Mouse (Mus musculus) heart, embryonic 16.5 days (tissue): ENCODE measurements at regions not wholly inside any gene's neighbourhood (a gene's known extent, or its start where the extent isn't known, plus 50 kb on each side); places are given as distances from the start of the nearest gene placed in this dataset.
A peak's percentile ranks its signal among the peaks of the same experiment; 100 is the strongest.

ENCODE experiments used
- ATAC-seq: fragments of 200-750 bp; cut with Nextera tagmentation; replicated peaks from 2 replicates; pipeline ENCODE4 v1.8.0; 2017; ENCODE audit warnings: moderate number of reproducible peaks; ENCODE audit not compliant: insufficient read depth, low FRiP score; ENCODE audit errors: extremely low read depth
- H3K27ac ChIP-seq: fragments of 300-500 bp; sonication (generic); 2 replicates; pipeline ENCODE4 v1.5.1; 2014; ENCODE audit warnings: mild to moderate bottlenecking, low read length, control low read depth, moderate library complexity
- H3K27me3 ChIP-seq: fragments of 300-500 bp; sonication (generic); 2 replicates; pipeline ENCODE4 v1.6.1; 2014; ENCODE audit warnings: low read length, mixed read lengths; ENCODE audit not compliant: control insufficient read depth, insufficient read depth
- H3K36me3 ChIP-seq: fragments of 300-500 bp; sonication (generic); 2 replicates; pipeline ENCODE4 v1.6.1; 2014; ENCODE audit not compliant: control insufficient read depth, insufficient read depth
- H3K4me1 ChIP-seq: fragments of 300-500 bp; sonication (generic); 2 replicates; pipeline ENCODE4 v1.6.1; 2014; ENCODE audit warnings: low read length, mixed read lengths; ENCODE audit not compliant: control insufficient read depth, insufficient read depth
- H3K4me2 ChIP-seq: fragments of 300-500 bp; sonication (generic); 2 replicates; pipeline ENCODE4 v1.6.1; 2014; ENCODE audit warnings: low read depth, mild to moderate bottlenecking, control low read depth, low read length
- H3K4me3 ChIP-seq: fragments of 300-500 bp; sonication (generic); 2 replicates; pipeline ENCODE4 v1.5.1; 2014; ENCODE audit warnings: mild to moderate bottlenecking, control low read depth, low read length
- H3K9ac ChIP-seq: fragments of 300-500 bp; sonication (generic); 2 replicates; pipeline ENCODE4 v1.6.1; 2014; ENCODE audit warnings: low read length, control low read depth
- H3K9me3 ChIP-seq: fragments of 300-500 bp; sonication (generic); replicated peaks from 2 replicates; pipeline ENCODE4 v1.6.1; 2016; ENCODE audit warnings: low read length; ENCODE audit not compliant: control insufficient read depth
- WGBS: fragments of 180-500 bp; shearing (Covaris S2); extraction: QIAGEN DNeasy Blood & Tissue Kit; methylation state at CpG from one replicate; pipeline ENCODE4 v1.1.7; 2014; 5-methylcytosine and 5-hydroxymethylcytosine counted together

DNA sequence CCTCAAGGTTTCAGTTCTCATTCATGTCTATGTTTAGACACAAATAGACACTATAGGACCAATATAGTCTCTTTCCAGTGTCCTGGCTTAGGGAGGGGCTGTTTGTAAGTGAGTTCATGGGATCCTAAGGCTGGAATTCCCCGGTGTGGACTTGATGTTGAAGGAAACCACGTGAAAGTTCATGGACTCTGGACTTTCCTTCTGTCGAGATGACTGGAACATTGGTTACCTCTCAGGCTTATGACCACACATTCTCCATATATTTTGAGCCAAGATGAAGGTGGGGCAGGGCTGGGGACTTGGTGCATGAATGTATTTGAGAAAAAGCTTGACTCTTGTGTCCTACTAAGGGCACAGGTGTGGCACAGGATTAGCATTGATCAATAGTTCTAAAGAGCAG lies 206.3 kb upstream of the Ankrd55 start:
- no peaks in the 10 kb centered on the region for H3K27me3 ChIP-seq
- no peak overlapping the region for H3K9ac ChIP-seq
- H3K4me2 ChIP-seq = no peak overlapping the region
- 0 out of 2 replicates have a peak, but pooled peaks cover 2% of the 10 kb centered on the region for H3K9me3 ChIP-seq
- H3K4me3 ChIP-seq = no peak overlapping the region
- H3K27ac ChIP-seq = no peak overlapping the region
- H3K4me1 ChIP-seq = peaks cover 10% of the 10 kb centered on the region
- no peak for ATAC-seq
- H3K36me3 ChIP-seq = no peaks in the 10 kb centered on the region
- WGBS = 79% methylated on average over 3 of the region's 3 CpGs

GRCm38 (mm10) chr13:112084484-112085278 lies 203.6 kb upstream of the Ankrd55 start:
- peak; percentile 47; the same call in 1 of the 2 replicates for ATAC-seq
- no peak overlapping the region for H3K4me2 ChIP-seq
- no peaks in the 10 kb centered on the region for H3K36me3 ChIP-seq
- no peaks in the 10 kb centered on the region for H3K27me3 ChIP-seq
- 0 out of 2 replicates have a peak, but pooled peaks cover 2% of the 10 kb centered on the region for H3K9me3 ChIP-seq
- peak overlapping the region; percentile 67 for H3K27ac ChIP-seq
- no peak overlapping the region for H3K4me3 ChIP-seq
- peaks cover 27% of the 10 kb centered on the region for H3K4me1 ChIP-seq
- WGBS = 51% methylated on average over 15 of the region's 15 CpGs
- H3K9ac ChIP-seq = no peak overlapping the region

DNA sequence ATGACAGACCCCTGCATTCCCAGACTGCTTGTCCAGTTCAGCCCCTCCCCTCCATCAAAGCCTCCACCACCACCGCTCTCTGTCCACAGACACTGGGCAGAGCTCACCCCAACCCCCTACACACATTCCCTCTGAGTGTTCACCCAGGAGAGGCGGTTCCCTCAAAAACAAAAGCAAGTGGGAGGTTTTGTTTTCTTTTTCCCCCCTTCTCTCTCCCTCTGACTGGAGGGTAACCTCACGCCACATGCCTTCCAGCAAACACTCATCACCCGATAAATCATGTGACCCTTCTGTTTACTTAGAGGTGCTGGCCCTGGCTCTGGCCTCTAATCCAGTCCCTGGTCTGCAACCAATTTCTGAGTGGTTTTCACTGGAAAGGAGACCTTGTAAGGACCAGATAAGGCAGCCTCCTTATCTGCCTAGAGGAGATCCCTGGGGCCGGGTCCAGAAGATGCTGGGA lies 199.9 kb upstream of the Ankrd55 start:
- ATAC-seq = peak; percentile 77
- 8% methylated on average over 5 of the region's 5 CpGs for WGBS
- Histone ChIP-seq H3K4me3 (no peak overlapping the region), H3K4me2 (peak overlapping the region; percentile 22; the same call in 1 of the 2 replicates), H3K9me3 (no peaks in the 10 kb centered on the region), H3K27me3 (no peaks in the 10 kb centered on the region), H3K4me1 (peaks cover 34% of the 10 kb centered on the region), H3K36me3 (no peaks in the 10 kb centered on the region), H3K27ac (peak overlapping the region; percentile 66), H3K9ac (no peak overlapping the region)

- H3K9ac ChIP-seq = no peak overlapping the region
- 21% methylated on average over 8 of the region's 8 CpGs for WGBS
- H3K27ac ChIP-seq = peak overlapping the region; percentile 21; the same call in 1 of the 2 replicates
- H3K4me3 ChIP-seq = no peak overlapping the region
- peaks cover 29% of the 10 kb centered on the region for H3K4me1 ChIP-seq
- H3K27me3 ChIP-seq = no peaks in the 10 kb centered on the region
- ATAC-seq = no peak
- H3K4me2 ChIP-seq = no peak overlapping the region
- H3K9me3 ChIP-seq = no peaks in the 10 kb centered on the region
- H3K36me3 ChIP-seq = no peaks in the 10 kb centered on the region
Measured at GRCm38 (mm10) chr13:112090737-112091136, 197.5 kb upstream of the Ankrd55 start.

DNA sequence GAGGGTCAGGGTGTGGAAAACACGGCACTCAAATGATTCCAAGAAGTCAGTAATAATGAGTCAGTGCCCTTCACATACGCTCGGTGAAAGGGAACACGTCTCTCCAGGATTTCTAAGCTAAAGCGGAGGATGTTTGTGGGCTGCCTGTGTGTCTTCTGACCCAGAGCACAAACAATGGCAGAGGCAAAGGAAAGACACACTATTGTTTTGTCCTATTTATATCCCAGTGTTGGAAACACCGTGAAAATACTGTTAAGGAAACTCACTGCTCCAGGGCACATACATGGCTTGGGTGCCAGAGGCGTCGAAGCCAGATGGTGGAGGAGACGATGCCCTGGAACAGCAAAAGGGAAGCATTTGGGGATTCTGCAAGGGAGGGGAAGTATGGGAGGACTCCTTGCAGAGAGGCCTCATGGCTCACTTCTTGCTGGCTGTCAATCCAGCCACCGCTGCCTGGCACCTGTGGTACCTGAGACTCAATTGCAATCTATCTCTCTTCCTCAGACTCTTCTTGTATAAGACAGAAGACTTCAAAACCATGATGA lies 192.6 kb upstream of the Ankrd55 start:
- no peak overlapping the region for H3K4me3 ChIP-seq
- no peaks in the 10 kb centered on the region for H3K27me3 ChIP-seq
- no peaks in the 10 kb centered on the region for H3K36me3 ChIP-seq
- peaks cover 7% of the 10 kb centered on the region; the same call in 1 of the 2 replicates for H3K4me1 ChIP-seq
- H3K4me2 ChIP-seq = no peak overlapping the region
- H3K9me3 ChIP-seq = no peaks in the 10 kb centered on the region
- H3K27ac ChIP-seq = peak overlapping the region; percentile 47; the same call in 1 of the 2 replicates
- WGBS = 73% methylated on average over 10 of the region's 10 CpGs
- no peak overlapping the region for H3K9ac ChIP-seq
- no peak for ATAC-seq

DNA sequence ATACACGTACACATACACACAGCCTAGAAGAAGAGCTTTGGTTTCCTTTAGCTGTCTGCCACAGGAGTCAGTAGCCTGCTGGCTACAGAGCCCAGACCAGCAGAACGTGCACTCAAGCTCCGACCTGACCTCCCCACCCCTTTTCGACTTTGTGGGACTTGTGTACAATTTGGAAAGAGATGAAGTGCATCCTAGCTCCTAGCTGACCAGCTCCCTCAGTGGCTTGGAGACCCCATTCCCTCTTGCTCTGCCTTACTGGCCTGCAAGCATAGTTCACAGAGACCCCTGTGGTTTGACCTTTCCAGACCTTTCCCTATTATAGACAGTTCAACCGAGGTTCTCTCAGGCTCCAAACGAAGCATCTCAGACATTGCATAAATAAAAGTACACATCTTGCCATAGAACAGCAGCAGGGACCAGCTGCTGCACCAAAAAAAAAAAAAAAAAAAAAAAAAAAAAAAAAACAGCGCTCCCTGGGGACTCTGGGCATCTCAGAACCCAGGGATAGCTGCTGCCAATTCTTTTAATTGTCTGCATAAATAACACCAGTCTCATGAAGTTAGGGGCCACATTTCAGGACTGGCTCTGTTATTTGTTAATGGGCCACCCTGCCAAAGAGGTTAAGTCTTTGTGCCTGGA lies 188.2 kb upstream of the Ankrd55 start:
- no peaks in the 10 kb centered on the region for H3K9me3 ChIP-seq
- H3K9ac ChIP-seq = peak overlapping the region; percentile 63; the same call in 1 of the 2 replicates
- 57% methylated on average over 7 of the region's 7 CpGs for WGBS
- peak overlapping the region; percentile 78 for H3K4me2 ChIP-seq
- H3K27me3 ChIP-seq = no peaks in the 10 kb centered on the region
- H3K27ac ChIP-seq = peak overlapping the region; percentile 53; the same call in 1 of the 2 replicates
- H3K4me1 ChIP-seq = peaks cover 13% of the 10 kb centered on the region
- H3K4me3 ChIP-seq = peak overlapping the region; percentile 59
- ATAC-seq = no peak
- H3K36me3 ChIP-seq = no peaks in the 10 kb centered on the region

- ATAC-seq = peak; percentile 76
- peaks cover 13% of the 10 kb centered on the region for H3K4me1 ChIP-seq
- peak overlapping the region; percentile 63 for H3K9ac ChIP-seq
- no peaks in the 10 kb centered on the region for H3K27me3 ChIP-seq
- H3K27ac ChIP-seq = peak overlapping the region; percentile 53
- peak overlapping the region; percentile 59 for H3K4me3 ChIP-seq
- H3K36me3 ChIP-seq = no peaks in the 10 kb centered on the region
- H3K4me2 ChIP-seq = peak overlapping the region; percentile 78
- 3% methylated on average over 31 of the region's 31 CpGs for WGBS
- no peaks in the 10 kb centered on the region for H3K9me3 ChIP-seq
Measured at GRCm38 (mm10) chr13:112100592-112101420, 187.4 kb upstream of the Ankrd55 start.

DNA sequence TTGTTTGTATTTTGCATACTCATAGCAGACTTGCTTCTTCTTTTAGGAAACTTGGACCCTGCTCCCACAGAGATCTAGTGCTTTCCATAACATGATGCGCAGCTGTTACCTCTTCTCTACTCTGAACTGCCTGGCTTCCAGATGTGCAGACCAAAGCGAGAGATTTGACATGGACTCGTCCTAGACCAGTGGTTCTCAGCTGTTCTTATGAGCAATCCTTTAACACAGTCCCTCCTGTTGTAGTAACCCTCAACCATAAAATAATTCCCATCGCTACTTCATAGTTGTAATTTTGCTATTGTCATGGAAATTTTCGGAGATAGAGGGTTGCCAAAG lies 186.9 kb upstream of the Ankrd55 start:
- H3K9me3 ChIP-seq = no peaks in the 10 kb centered on the region
- H3K9ac ChIP-seq = peak overlapping the region; percentile 63
- no peaks in the 10 kb centered on the region for H3K27me3 ChIP-seq
- peak overlapping the region; percentile 59 for H3K4me3 ChIP-seq
- peaks cover 13% of the 10 kb centered on the region for H3K4me1 ChIP-seq
- peak overlapping the region; percentile 78 for H3K4me2 ChIP-seq
- H3K27ac ChIP-seq = peak overlapping the region; percentile 53; the same call in 1 of the 2 replicates
- WGBS = 60% methylated on average over 5 of the region's 5 CpGs
- H3K36me3 ChIP-seq = no peaks in the 10 kb centered on the region
- ATAC-seq = no peak
